Mouse (Mus musculus): Measurements from ENCODE around the gene Cacnb2. TPM values are rescaled to one million over a fixed set of nuclear protein-coding genes. Genes with fewer than 3 reads are reported as not detected.

Cacnb2 gene
- total and polyA plus RNA-seq, 3 experiments, result not detected

GRCm38 (mm10) chr2:14716666-14717065, 113.8 kb downstream of the Cacnb2 start:
- Histone ChIP-seq H3K4me1 (ENCODE audit: control insufficient read depth in 1 of 2, insufficient read depth in 2 of 2, low read length in 2 of 2) (no peaks in the 10 kb centered on the region), H3K9ac (ENCODE audit: control insufficient read depth, low read depth, low read length, poor library complexity, severe bottlenecking) (no peak overlapping the region), H3K27me3 (ENCODE audit: control insufficient read depth in 1 of 2, insufficient read depth in 2 of 2, low read length in 2 of 2) (no peaks in the 10 kb centered on the region), H3K79me2 (ENCODE audit: control insufficient read depth, insufficient read depth, low read length, poor library complexity) (no peaks in the 10 kb centered on the region), H3K36me3 (ENCODE audit: control insufficient read depth in 1 of 2, insufficient read depth in 2 of 2, low read length in 2 of 2) (no peaks in the 10 kb centered on the region), H3K27ac (ENCODE audit: control insufficient read depth, low read depth, low read length) (no peak overlapping the region), H3K9me3 (replicated peaks; ENCODE audit: insufficient read depth, low read length) (no peaks in the 10 kb centered on the region), H3K4me3 (ENCODE audit: control insufficient read depth in 1 of 2, insufficient read depth in 1 of 2, low read depth in 2 of 2, low read length in 2 of 2) (no peak overlapping the region)
- no peak for DNase-seq (ENCODE audit: low read depth, low spot score)
- no peak for TF ChIP-seq ETS1 (IDR thresholded peaks at IDR 0.05; ENCODE audit: low read depth, low read length)
- no peak for TF ChIP-seq MAX (IDR thresholded peaks at IDR 0.05; ENCODE audit: low read length)
- no peak for TF ChIP-seq MYC (IDR thresholded peaks at IDR 0.05; ENCODE audit: low read depth, low read length)
- TF ChIP-seq MAFK (IDR thresholded peaks at IDR 0.05; ENCODE audit: borderline replicate concordance, low read depth, low read length), result no peak
- TF ChIP-seq ZNF384 (IDR thresholded peaks at IDR 0.05; ENCODE audit: low read depth, low read length), result no peak
- no peak for TF ChIP-seq POLR2AphosphoS2 (IDR thresholded peaks at IDR 0.05; ENCODE audit: low read length)
- TF ChIP-seq TAL1 (IDR thresholded peaks at IDR 0.05; ENCODE audit: low read length), result no peak
- TF ChIP-seq TBP (IDR thresholded peaks at IDR 0.05; ENCODE audit: low read depth, low read length), result no peak
- no peak for TF ChIP-seq USF2 (IDR thresholded peaks at IDR 0.05; ENCODE audit: borderline replicate concordance in 1 of 2, insufficient read depth in 1 of 2, low read depth in 1 of 2, low read length in 2 of 2)
- no peak for TF ChIP-seq POLR2A (IDR thresholded peaks at IDR 0.05; ENCODE audit: control insufficient read depth in 1 of 2, insufficient read depth in 1 of 2, low read depth in 1 of 2, low read length in 2 of 2, poor library complexity in 1 of 2)
- no peak for TF ChIP-seq BHLHE40 (IDR thresholded peaks at IDR 0.05; ENCODE audit: borderline replicate concordance, low read depth, low read length)
- no peak for TF ChIP-seq TCF12 (IDR thresholded peaks at IDR 0.05; ENCODE audit: low read depth, low read length)
- no peak for TF ChIP-seq ELF1 (IDR thresholded peaks at IDR 0.05; ENCODE audit: low read depth, low read length)
- no peak for TF ChIP-seq JUND (IDR thresholded peaks at IDR 0.05; ENCODE audit: low read depth, low read length)
- no peak for TF ChIP-seq CHD1 (IDR thresholded peaks at IDR 0.05; ENCODE audit: low read depth, low read length)
- TF ChIP-seq RCOR1 (IDR thresholded peaks at IDR 0.05; ENCODE audit: low read depth, low read length), result no peak
- TF ChIP-seq MEF2A (IDR thresholded peaks at IDR 0.05; ENCODE audit: extremely low read depth, insufficient replicate concordance, low read depth, low read length, poor library complexity, severe bottlenecking), result no peak
- TF ChIP-seq NRF1 (IDR thresholded peaks at IDR 0.05; ENCODE audit: insufficient read depth, low read depth, low read length, poor library complexity, severe bottlenecking), result no peak
- TF ChIP-seq GATA1 (IDR thresholded peaks at IDR 0.05; ENCODE audit: low read depth, low read length), result no peak
- no peak for TF ChIP-seq USF1 (IDR thresholded peaks at IDR 0.05; ENCODE audit: low read depth, low read length)

GRCm38 (mm10) chr2:14719119-14719718, 116.3 kb downstream of the Cacnb2 start:
- no peaks in the 10 kb centered on the region for H3K36me3 ChIP-seq (ENCODE audit: control insufficient read depth in 1 of 2, insufficient read depth in 2 of 2, low read length in 2 of 2)
- no peaks in the 10 kb centered on the region for H3K9me3 ChIP-seq (replicated peaks; ENCODE audit: insufficient read depth, low read length)
- H3K4me1 ChIP-seq (ENCODE audit: control insufficient read depth in 1 of 2, insufficient read depth in 2 of 2, low read length in 2 of 2), result no peaks in the 10 kb centered on the region
- H3K27me3 ChIP-seq (ENCODE audit: control insufficient read depth in 1 of 2, insufficient read depth in 2 of 2, low read length in 2 of 2), result no peaks in the 10 kb centered on the region
- no peaks in the 10 kb centered on the region for H3K79me2 ChIP-seq (ENCODE audit: control insufficient read depth, insufficient read depth, low read length, poor library complexity)
- no peak overlapping the region for H3K9ac ChIP-seq (ENCODE audit: control insufficient read depth, low read depth, low read length, poor library complexity, severe bottlenecking)
- no peak for DNase-seq (ENCODE audit: low read depth, low spot score)
- H3K4me3 ChIP-seq (ENCODE audit: control insufficient read depth in 1 of 2, insufficient read depth in 1 of 2, low read depth in 2 of 2, low read length in 2 of 2), result no peak overlapping the region
- no peak overlapping the region for H3K27ac ChIP-seq (ENCODE audit: control insufficient read depth, low read depth, low read length)
- TF ChIP-seq SIN3A (IDR thresholded peaks at IDR 0.05; ENCODE audit: low read length), result no peak
- no peak for TF ChIP-seq HCFC1 (IDR thresholded peaks at IDR 0.05; ENCODE audit: low read depth, low read length)
- no peak for TF ChIP-seq USF1 (IDR thresholded peaks at IDR 0.05; ENCODE audit: low read depth, low read length)
- TF ChIP-seq MXI1 (IDR thresholded peaks at IDR 0.05; ENCODE audit: low read depth, low read length), result no peak
- TF ChIP-seq KAT2A (conservative IDR thresholded peaks at IDR 0.05; ENCODE audit: low read depth, low read length), result no peak
- no peak for TF ChIP-seq POLR2AphosphoS5 (IDR thresholded peaks at IDR 0.05; ENCODE audit: borderline replicate concordance, low read depth, low read length)
- no peak for TF ChIP-seq CHD1 (IDR thresholded peaks at IDR 0.05; ENCODE audit: low read depth, low read length)
- no peak for TF ChIP-seq ZMIZ1 (IDR thresholded peaks at IDR 0.05; ENCODE audit: low read depth, low read length)
- no peak for TF ChIP-seq MAX (IDR thresholded peaks at IDR 0.05; ENCODE audit: low read length)
- TF ChIP-seq TCF12 (IDR thresholded peaks at IDR 0.05; ENCODE audit: low read depth, low read length), result no peak
- no peak for TF ChIP-seq GATA1 (IDR thresholded peaks at IDR 0.05; ENCODE audit: low read depth, low read length)
- no peak for TF ChIP-seq GABPA (IDR thresholded peaks at IDR 0.05; ENCODE audit: low read depth, low read length)
- no peak for TF ChIP-seq MAZ (IDR thresholded peaks at IDR 0.05; ENCODE audit: low read depth, low read length)
- no peak for TF ChIP-seq JUND (IDR thresholded peaks at IDR 0.05; ENCODE audit: low read depth, low read length)
- TF ChIP-seq ZNF384 (IDR thresholded peaks at IDR 0.05; ENCODE audit: low read depth, low read length), result no peak

Measured in MEL (cell line).